Mouse (Mus musculus): Measurements from ENCODE around the gene Ypel1.

GRCm38 (mm10) chr16:17045287-17045686, 24.2 kb upstream of the Ypel1 start:
- no peak for TF ChIP-seq CTCF (IDR thresholded peaks at IDR 0.05; ENCODE audit: borderline replicate concordance, insufficient read depth, low read length)
- TF ChIP-seq POLR2A (IDR thresholded peaks at IDR 0.05; ENCODE audit: low read depth, low read length) = no peak

Data from embryonic fibroblast, embryonic 13.5 days (primary cell).